9 mouse cellular contexts compared by ENCODE assay signal in genomic region chr12:77949474-77950017, GRCm38 (mm10).
DNase-seq lines count a peak whose midpoint lies in the region; ATAC-seq and TF ChIP-seq lines count a peak whose summit lies in the region.
"Had no signal": no experiment of that assay in that cellular context is flagged by ENCODE, and none has a peak within 500 bp of the region (broad histone marks: within the 10 kb centered on the region; RNA-seq: fewer than 3 reads in every experiment).

No protein-coding gene starts in this region.

- no peak for TF ChIP-seq POLR2A in olfactory bulb, adult 2 months (IDR thresholded peaks at IDR 0.05; ENCODE audit: insufficient read depth, low read depth, low read length)

- 0 out of 2 replicates have a peak, but pooled peaks have one; percentile 44 for ATAC-seq in forebrain, embryonic 12.5 days (ENCODE audit: low FRiP score)
- no peak for ATAC-seq in hindbrain, embryonic 14.5 days (ENCODE audit: low FRiP score)
- peak; percentile 81 for ATAC-seq in liver, postnatal 0 days

- H3K4me1 ChIP-seq in forebrain, embryonic 12.5 days = peaks cover 6% of the 10 kb centered on the region; the same call in 1 of the 2 replicates
- H3K4me1 ChIP-seq in forebrain, embryonic 10.5 days = peaks cover 8% of the 10 kb centered on the region
- H3K4me1 ChIP-seq in hindbrain, embryonic 14.5 days (replicated peaks; ENCODE audit: control insufficient read depth, insufficient read depth, low read length) = peaks cover 9% of the 10 kb centered on the region
- peaks cover 7% of the 10 kb centered on the region for H3K4me1 ChIP-seq in liver, postnatal 0 days (ENCODE audit: insufficient read depth)
- H3K4me1 ChIP-seq in olfactory bulb, adult 2 months (ENCODE audit: control insufficient read depth, insufficient read depth, low read length) = peaks cover 5% of the 10 kb centered on the region

- no peak for TF ChIP-seq CTCF in liver, postnatal 0 days (IDR thresholded peaks at IDR 0.05; ENCODE audit: low read depth)
- no peak for TF ChIP-seq CTCF in olfactory bulb, adult 2 months (IDR thresholded peaks at IDR 0.05; ENCODE audit: insufficient read depth, low read depth, low read length)

- 0 out of 2 replicates have a peak overlapping the region, but pooled peaks have one; percentile 36 for H3K27ac ChIP-seq in forebrain, embryonic 12.5 days
- no peak overlapping the region for H3K27ac ChIP-seq in forebrain, embryonic 10.5 days
- peak overlapping the region; percentile 28; the same call in 1 of the 2 replicates for H3K27ac ChIP-seq in hindbrain, embryonic 14.5 days
- H3K27ac ChIP-seq in liver, postnatal 0 days (ENCODE audit: low read depth) = peak overlapping the region; percentile 59
- H3K27ac ChIP-seq in olfactory bulb, adult 2 months (ENCODE audit: insufficient read depth, low read depth, low read length) = no peak overlapping the region

- H3K9me3 ChIP-seq in forebrain, embryonic 12.5 days = no peaks in the 10 kb centered on the region
- no peaks in the 10 kb centered on the region for H3K9me3 ChIP-seq in forebrain, embryonic 10.5 days
- H3K9me3 ChIP-seq in hindbrain, embryonic 14.5 days (ENCODE audit: control insufficient read depth, low read length) = no peaks in the 10 kb centered on the region
- H3K9me3 ChIP-seq in liver, postnatal 0 days (ENCODE audit: low read length) = no peaks in the 10 kb centered on the region
- H3K9me3 ChIP-seq: G1E had no signal

- H3K4me3 ChIP-seq in forebrain, embryonic 12.5 days (replicated peaks) = no peak overlapping the region
- H3K4me3 ChIP-seq in forebrain, embryonic 10.5 days = no peak overlapping the region
- 0 out of 2 replicates have a peak overlapping the region, but pooled peaks have one; percentile 12 for H3K4me3 ChIP-seq in hindbrain, embryonic 14.5 days (replicated peaks; ENCODE audit: low read length)
- H3K4me3 ChIP-seq in liver, postnatal 0 days (ENCODE audit: low read depth, low read length) = no peak overlapping the region
- peak overlapping the region; percentile 28 for H3K4me3 ChIP-seq in olfactory bulb, adult 2 months (ENCODE audit: insufficient read depth, low read depth, low read length)

- TF ChIP-seq EP300 in liver, postnatal 0 days (IDR thresholded peaks at IDR 0.05; ENCODE audit: low read depth) = no peak

- no peak overlapping the region for H3K9ac ChIP-seq in forebrain, embryonic 12.5 days
- peak overlapping the region; percentile 29; the same call in 1 of the 2 replicates for H3K9ac ChIP-seq in hindbrain, embryonic 14.5 days
- H3K9ac ChIP-seq in liver, postnatal 0 days (replicated peaks) = 0 out of 2 replicates have a peak overlapping the region, but pooled peaks have one; percentile 5

- H3K27me3 ChIP-seq in forebrain, embryonic 12.5 days = no peaks in the 10 kb centered on the region
- no peaks in the 10 kb centered on the region for H3K27me3 ChIP-seq in forebrain, embryonic 10.5 days (ENCODE audit: poor library complexity, severe bottlenecking)
- no peaks in the 10 kb centered on the region for H3K27me3 ChIP-seq in hindbrain, embryonic 14.5 days (ENCODE audit: control insufficient read depth, insufficient read depth, low read length)
- no peaks in the 10 kb centered on the region for H3K27me3 ChIP-seq in liver, postnatal 0 days (ENCODE audit: insufficient read depth, low read length)

- H3K36me3 ChIP-seq in forebrain, embryonic 12.5 days (replicated peaks) = no peaks in the 10 kb centered on the region
- no peaks in the 10 kb centered on the region for H3K36me3 ChIP-seq in forebrain, embryonic 10.5 days (replicated peaks)
- H3K36me3 ChIP-seq in hindbrain, embryonic 14.5 days (replicated peaks; ENCODE audit: control insufficient read depth, insufficient read depth) = no peaks in the 10 kb centered on the region
- no peaks in the 10 kb centered on the region for H3K36me3 ChIP-seq in liver, postnatal 0 days (replicated peaks; ENCODE audit: insufficient read depth, low read length)
- H3K36me3 ChIP-seq: G1E had no signal

- no peak for DNase-seq in forebrain, embryonic 10.5 days (ENCODE audit: extremely low spot score, low spot score)
- DNase-seq in embryo, embryonic 11 days = peak; percentile 42
- peak; percentile 51 for DNase-seq in hindbrain, embryonic 14.5 days (ENCODE audit: low spot score)
- DNase-seq in layer of hippocampus, adult 9-10 months (ENCODE audit: low spot score) = peak; percentile 35
- peak; percentile 32 for DNase-seq in liver, postnatal 0 days
- no peak for DNase-seq in c-Kit-positive CD71-positive TER-119-positive erythroid progenitor cells, embryonic 14.5 days (ENCODE audit: low spot score)

- WGBS in forebrain, embryonic 12.5 days = 41% methylated on average over 16 of the region's 16 CpGs
- WGBS in forebrain, embryonic 10.5 days = 58% methylated on average over 16 of the region's 16 CpGs
- WGBS in hindbrain, embryonic 14.5 days = 34% methylated on average over 16 of the region's 16 CpGs
- WGBS in liver, postnatal 0 days (ENCODE audit: insufficient replicate concordance) = 14% methylated on average over 16 of the region's 16 CpGs
- WGBS in olfactory bulb, adult 2 months = 13% methylated on average over 16 of the region's 16 CpGs

- H3K4me2 ChIP-seq in forebrain, embryonic 12.5 days = peak overlapping the region; percentile 10; the same call in 1 of the 2 replicates
- peak overlapping the region; percentile 46 for H3K4me2 ChIP-seq in hindbrain, embryonic 14.5 days (replicated peaks)
- peak overlapping the region; percentile 52 for H3K4me2 ChIP-seq in liver, postnatal 0 days (ENCODE audit: low read depth, low read length)

Comparison
In these comparisons a context has a peak if more than half of its experiments do, and no peak if none do; other contexts are left out.
1. H3K27ac ChIP-seq: peak in forebrain, embryonic 12.5 days (single experiment), hindbrain, embryonic 14.5 days (single experiment) and liver, postnatal 0 days (single experiment); none in forebrain, embryonic 10.5 days (single experiment) and olfactory bulb, adult 2 months (single experiment).
2. H3K4me3 ChIP-seq: peak in hindbrain, embryonic 14.5 days (single experiment) and olfactory bulb, adult 2 months (single experiment); none in forebrain, embryonic 12.5 days (single experiment), forebrain, embryonic 10.5 days (single experiment) and liver, postnatal 0 days (single experiment).
3. DNase-seq: peak in embryo, embryonic 11 days (single experiment), hindbrain, embryonic 14.5 days (single experiment), layer of hippocampus, adult 9-10 months (single experiment) and liver, postnatal 0 days (single experiment); none in forebrain, embryonic 10.5 days (single experiment) and c-Kit-positive CD71-positive TER-119-positive erythroid progenitor cells, embryonic 14.5 days (single experiment).
4. Peak in every context shown above with its lines, with median percentiles within 50 percentile points of each other: H3K4me2 ChIP-seq.